Mouse (Mus musculus) NIH3T3 (cell line): Measurements from ENCODE around the gene Defa21.
"Not testable (repeated sequence)": the region's sequence is repeated elsewhere in the genome, so short reads cannot be mapped to it uniquely, and the experiment has no call there.

ENCODE experiments used
- DNase-seq: peaks from one replicate; pipeline ENCODE4 v3.0.0-alpha.2; 2012; ENCODE audit warnings: low read depth

The Defa21 gene

GRCm38 (mm10) chr8:21025245-21025644 lies at the start of gene Defa21:
TSS of gene Defa21 (plus strand) at chr8:21025545.
- not testable (repeated sequence) for DNase-seq

GRCm38 (mm10) chr8:20979846-20980245 lies 45.5 kb upstream of the Defa21 start:
- DNase-seq, result no peak

- DNase-seq, result not testable (repeated sequence)
These were observed 31.3 kb upstream of the Defa21 start for GRCm38 (mm10) chr8:20994042-20994441.

GRCm38 (mm10) chr8:20996776-20997175 lies 28.6 kb upstream of the Defa21 start:
- DNase-seq, result peak; percentile 38

GRCm38 (mm10) chr8:20997291-20997690 lies 28.1 kb upstream of the Defa21 start:
- no peak for DNase-seq

- DNase-seq, result peak; percentile 22
These were observed 24.2 kb upstream of the Defa21 start for GRCm38 (mm10) chr8:21001171-21001570.

- DNase-seq, result no peak
These were observed 18.5 kb upstream of the Defa21 start for GRCm38 (mm10) chr8:21006801-21007200.

GRCm38 (mm10) chr8:21008578-21008977 lies 16.8 kb upstream of the Defa21 start:
- peak; percentile 40 for DNase-seq

GRCm38 (mm10) chr8:21010548-21010947 lies 14.8 kb upstream of the Defa21 start:
- DNase-seq, result not testable (repeated sequence)

GRCm38 (mm10) chr8:21054747-21055146 lies 29.4 kb downstream of the Defa21 start, which contains the start of gene Defa23:
TSS of gene Defa23 (plus strand) at chr8:21055047.
- DNase-seq, result not testable (repeated sequence)

- DNase-seq, result not testable (repeated sequence)
These were observed 39.4 kb downstream of the Defa21 start, which contains the start of gene Defa35 for GRCm38 (mm10) chr8:21064738-21065137. TSS of gene Defa35 (plus strand) at chr8:21065038.
